Mouse (Mus musculus): ENCODE measurements around the gene Magt1. TPM values are rescaled to one million over a fixed set of nuclear protein-coding genes. Genes with fewer than 3 reads are reported as not detected.

Magt1 gene
- total RNA-seq, 2 experiments from 2014 or later: 10.1 to 14.5 TPM

Other genes starting within 250 kb of the Magt1 start
- 1 to 10 TPM; 1.4 to 2.3 TPM for gene Fgf16, start 247.6 kb downstream of the Magt1 start, total RNA-seq (2021)
- gene Atrx, start 82.5 kb downstream of the Magt1 start, total RNA-seq (2021): 100 to 1,000 TPM; 216 to 220 TPM
- 100 to 1,000 TPM; 354 to 375 TPM for gene Cox7b, start 3.8 kb upstream of the Magt1 start, total RNA-seq (2021)
- 1 to 10 TPM; 7.7 to 8.1 TPM for gene Atp7a, start 15.4 kb upstream of the Magt1 start, total RNA-seq (2021)
- 1 to 10 TPM; 1.2 to 1.4 TPM for gene Tlr13, start 131.3 kb upstream of the Magt1 start, total RNA-seq (2021)
- 100 to 1,000 TPM; 307 to 351 TPM for gene Pgk1, start 175.2 kb upstream of the Magt1 start, total RNA-seq (2021)
- 10 to 100 TPM; 27.2 to 29.1 TPM for gene Taf9b, start 209.3 kb upstream of the Magt1 start, total RNA-seq (2021)
- not detected for gene Fnd3c2, start 243.5 kb upstream of the Magt1 start, total RNA-seq (2021)